Mouse (Mus musculus) adrenal gland, postnatal 14 days (tissue): ENCODE results near the gene Cfap97d2. TPM values are rescaled to one million over a fixed set of nuclear protein-coding genes. Genes with fewer than 3 reads are reported as not detected.
A peak's percentile ranks its signal among the peaks of the same experiment; 100 is the strongest.

Experiments used
- DNase-seq: peaks from one replicate; pipeline ENCODE4 v3.0.0; 2021; ENCODE audit warnings: mixed read lengths
- long read RNA-seq, 2 experiments: library from polyadenylated mRNA; stranded (forward); transcript quantifications; one replicate each; pipeline ENCODE4 v2.0.0; 2021
- total RNA-seq: library from RNA; stranded (reverse); gene quantifications from 2 replicates; pipeline ENCODE4 v1.2.3, GENCODE M21; 2021

Gene Cfap97d2
- total RNA-seq: not detected in 2 replicates
- long read RNA-seq, experiment 1: 0 reads
- long read RNA-seq, experiment 2: 0 reads

DNA sequence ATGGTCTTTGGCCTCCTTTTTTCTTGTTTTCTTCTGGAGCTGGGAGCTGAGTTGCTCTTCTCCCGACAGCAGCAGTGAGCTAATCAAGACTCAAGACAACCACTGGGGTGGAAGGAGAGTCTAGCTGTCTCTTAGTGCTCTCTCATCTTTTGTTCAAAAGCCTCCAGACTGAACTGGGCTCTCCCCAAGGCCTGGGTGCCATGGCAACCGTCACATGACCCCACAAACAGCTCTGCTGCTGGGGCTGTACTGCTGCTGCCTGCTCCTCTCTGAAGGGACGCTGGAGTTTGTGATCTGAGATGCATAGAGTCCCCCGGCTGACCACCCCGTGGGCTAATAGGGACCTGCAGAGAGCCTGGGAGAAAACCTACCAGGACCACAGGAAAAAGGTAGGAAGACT is at the start of gene Cfap97d2:
Gene Cfap97d2 (plus strand): TSS at position 222 of the 400 bp plus-strand sequence.
- DNase-seq: peak; percentile 85

DNA sequence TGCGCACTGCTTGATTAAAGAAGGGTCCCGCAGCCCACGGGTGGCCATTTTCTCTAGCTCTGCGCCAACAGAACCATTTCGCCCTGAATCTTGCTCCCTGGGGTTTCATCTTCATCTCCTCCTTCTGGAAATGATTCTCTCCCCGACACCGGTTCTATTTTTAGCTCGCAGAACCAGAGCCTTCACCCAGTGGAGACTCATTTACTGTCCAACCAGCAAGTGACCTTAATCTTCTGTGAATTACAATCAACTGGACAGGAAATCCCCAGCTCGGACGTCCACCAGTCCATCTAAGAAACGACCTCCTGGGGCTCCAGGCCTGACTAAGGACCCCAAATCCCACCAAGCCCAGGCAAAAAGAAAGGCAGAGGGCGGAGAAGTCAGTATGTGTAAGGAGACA is 48.2 kb upstream of the Cfap97d2 start:
- no peak for DNase-seq

DNA sequence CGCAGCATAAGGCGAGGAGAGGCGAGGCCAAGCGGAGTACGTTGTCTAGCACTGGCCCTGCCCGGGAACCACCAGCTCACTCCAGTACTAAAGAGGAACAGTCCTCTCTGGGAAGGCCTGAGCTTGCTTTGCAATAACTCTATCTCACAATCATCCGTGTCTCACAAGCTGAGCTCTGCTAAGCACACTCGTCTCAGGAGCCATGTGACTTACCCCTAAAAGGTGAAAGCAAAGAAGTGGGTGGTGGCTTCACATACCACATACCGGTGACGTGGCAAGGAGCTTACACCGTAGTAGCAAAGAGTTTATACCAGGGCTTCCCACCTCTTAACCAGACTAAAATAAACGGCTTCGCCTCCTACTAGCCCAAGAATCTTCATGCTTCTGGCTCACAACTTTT is 45.4 kb upstream of the Cfap97d2 start:
- no peak for DNase-seq

DNA sequence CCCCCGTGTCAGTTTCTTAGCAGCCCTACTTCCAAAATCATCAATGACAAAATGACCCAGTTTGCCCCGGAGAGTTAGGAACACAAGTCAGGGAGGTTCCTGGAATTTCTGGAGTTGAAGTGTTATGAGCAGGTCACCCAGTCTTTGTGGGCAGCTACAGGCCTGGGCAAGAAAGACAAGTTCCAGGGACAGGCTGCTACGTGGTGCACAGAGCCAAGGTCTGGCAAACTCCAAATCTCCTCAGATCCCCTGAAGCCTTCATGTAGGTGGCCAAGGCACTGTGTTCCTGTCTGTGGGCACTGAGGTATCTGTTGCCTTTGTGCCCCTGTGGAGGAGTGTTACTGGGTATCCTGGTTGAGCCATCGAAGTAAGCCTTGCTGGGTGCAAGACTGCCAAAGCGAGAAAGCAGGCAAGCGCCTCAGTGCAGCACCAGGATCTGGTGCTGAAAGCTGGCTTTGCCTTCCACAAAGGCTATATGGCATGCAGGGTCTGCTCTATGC is 40.9 kb upstream of the Cfap97d2 start:
- no peak for DNase-seq

DNA sequence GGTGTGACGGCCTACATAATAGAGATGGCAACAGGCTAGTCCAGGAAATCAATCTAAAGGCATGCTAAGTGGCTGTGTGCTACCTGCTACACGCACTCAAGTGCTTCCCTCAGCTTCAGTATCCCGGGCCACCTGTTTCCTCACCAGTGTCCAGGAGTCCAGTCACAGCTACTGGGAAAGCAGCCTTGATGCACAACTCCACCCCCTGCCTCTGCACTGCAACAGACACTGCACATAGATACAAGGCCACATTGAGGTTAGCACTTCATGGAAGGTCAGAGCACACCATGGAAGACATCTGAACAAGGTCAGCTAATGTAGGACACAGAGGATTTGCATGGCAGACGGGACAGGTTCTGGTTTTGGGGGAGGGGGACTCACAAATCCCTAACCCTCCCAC is 40.2 kb upstream of the Cfap97d2 start:
- DNase-seq: peak; percentile 67

DNA sequence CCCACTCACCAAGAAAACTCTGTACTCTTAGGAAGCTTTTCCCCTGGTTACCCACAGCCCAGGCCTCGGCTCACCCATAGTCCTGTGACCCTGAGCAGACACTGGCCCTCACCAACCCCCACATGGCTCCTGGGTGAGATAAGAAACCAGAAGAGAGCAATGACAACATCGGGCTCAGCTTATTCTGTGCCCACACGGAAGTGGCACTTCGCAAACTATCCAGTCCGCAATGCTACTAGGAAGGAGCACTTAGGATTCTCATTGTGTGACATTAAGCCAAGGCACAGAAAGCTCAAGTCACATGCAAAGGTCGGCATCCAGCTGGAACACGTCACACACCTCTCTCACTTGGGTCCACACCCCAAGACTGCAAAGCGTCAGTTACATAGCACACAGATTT is 39.7 kb upstream of the Cfap97d2 start:
- DNase-seq: peak; percentile 78

DNA sequence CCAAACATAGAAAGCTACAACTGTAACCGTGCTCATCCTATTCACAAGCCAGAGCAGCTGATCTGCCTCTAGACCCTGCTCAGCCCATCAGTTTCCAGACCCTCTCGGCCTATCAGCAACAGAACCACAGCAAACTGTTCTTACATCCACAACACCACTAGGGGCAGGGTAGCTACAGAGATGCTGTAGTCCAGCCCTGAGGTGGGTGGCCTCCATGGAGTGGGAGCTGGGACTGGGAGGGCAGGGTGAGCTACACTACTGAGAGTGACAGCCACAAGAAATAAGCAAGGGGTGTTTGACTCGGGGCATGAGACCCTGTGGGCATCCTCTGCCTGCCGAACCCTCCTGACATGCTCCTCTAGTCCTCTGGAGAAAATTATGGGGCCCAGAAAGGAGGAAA is 37.8 kb upstream of the Cfap97d2 start:
- no peak for DNase-seq

DNA sequence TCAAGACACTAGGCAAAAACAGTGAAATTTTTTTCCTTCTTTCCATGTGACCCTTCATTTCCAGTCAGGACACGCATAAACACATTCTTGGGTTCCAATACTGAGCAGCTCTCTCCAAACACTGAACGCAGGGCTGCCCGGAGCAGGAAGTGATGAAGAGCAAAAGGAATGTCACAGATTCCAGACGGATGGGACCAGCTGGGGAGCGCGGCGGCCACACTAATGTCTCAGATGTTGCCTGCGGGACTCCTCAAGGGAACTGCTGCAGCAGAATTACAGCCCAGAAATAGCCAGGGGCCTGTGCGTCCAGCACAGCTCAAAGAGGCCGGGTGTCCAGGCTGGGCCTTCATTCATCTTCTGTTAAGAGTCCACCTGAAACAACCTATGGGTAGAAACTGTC is 37.3 kb upstream of the Cfap97d2 start:
- no peak for DNase-seq

DNA sequence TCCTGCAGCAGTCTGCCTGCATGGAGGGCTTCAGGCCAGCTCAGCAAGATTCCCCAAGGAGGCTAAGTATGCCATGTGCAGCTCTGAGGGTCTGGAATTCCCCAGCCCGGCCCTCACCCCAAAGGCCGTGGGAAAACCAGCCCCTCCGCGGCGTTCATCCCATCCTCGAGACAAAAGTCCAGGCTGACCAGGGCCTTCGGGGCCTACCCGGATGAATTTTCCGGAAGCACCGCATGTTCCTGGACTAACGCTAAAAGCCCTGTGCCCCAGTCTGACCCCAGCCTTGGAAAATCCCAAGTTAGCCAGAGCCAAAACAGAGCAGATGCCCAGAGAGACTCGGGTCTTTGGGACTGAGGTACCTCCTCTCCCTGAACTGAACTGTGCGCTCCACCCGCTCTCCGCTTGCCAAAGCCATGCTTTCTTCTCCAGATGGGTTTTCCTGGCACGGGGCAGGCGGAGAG is 35.6 kb upstream of the Cfap97d2 start:
- DNase-seq: peak; percentile 56

DNA sequence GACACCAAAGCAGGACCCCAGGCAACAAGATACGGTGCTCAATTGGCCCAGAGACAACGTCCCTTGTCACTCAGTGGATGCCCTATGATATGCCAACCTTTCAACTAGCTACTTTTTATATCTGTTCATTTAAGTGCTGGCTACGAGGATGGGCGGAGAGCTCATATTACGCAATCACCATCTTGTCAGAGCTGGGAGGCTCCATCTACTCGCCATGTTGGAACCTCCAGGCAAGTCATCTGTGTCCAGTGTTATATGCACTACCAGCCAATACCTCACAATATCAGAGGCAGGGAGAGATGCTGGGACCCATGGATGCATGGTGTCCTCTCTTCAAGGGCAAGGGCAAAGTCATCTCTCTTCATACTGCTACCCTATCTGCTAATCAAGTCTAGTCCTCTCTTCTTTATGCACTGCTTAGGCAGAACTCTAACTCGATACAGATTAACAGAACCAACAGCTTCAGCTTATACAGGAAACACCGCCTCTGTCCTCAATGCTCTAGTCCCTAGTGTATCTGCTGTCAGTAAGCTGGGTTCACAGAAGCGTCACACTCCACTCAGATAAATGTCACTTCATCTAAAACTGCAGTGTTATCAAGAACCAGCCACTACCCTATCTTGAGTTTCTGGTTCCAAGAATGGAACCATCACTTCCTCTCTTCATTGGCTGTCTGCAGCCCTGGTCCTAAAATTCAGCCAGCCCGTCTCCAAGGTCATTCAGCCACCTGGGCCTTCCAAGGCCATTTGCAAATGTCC is 34.3 kb upstream of the Cfap97d2 start:
- no peak for DNase-seq

DNA sequence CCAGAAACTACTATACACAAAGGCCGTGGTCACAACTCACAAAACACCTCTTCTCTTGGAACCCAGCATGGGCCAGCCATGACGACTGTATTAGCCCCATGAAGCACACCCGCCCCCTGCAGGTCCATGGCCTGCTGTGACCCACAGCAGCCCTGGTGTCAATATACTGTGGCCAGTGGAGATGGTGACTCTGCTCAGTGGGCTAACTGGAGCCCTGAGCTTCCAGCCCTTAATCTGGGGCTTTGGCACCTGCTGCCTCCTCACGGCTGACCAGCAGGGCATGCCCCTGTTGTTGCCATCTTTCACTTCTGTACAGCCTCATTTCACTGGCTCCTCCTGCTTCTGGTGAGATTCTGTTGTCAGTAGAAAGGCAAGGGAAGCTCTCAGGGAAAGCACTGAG is 32.5 kb upstream of the Cfap97d2 start:
- DNase-seq: peak; percentile 62

DNA sequence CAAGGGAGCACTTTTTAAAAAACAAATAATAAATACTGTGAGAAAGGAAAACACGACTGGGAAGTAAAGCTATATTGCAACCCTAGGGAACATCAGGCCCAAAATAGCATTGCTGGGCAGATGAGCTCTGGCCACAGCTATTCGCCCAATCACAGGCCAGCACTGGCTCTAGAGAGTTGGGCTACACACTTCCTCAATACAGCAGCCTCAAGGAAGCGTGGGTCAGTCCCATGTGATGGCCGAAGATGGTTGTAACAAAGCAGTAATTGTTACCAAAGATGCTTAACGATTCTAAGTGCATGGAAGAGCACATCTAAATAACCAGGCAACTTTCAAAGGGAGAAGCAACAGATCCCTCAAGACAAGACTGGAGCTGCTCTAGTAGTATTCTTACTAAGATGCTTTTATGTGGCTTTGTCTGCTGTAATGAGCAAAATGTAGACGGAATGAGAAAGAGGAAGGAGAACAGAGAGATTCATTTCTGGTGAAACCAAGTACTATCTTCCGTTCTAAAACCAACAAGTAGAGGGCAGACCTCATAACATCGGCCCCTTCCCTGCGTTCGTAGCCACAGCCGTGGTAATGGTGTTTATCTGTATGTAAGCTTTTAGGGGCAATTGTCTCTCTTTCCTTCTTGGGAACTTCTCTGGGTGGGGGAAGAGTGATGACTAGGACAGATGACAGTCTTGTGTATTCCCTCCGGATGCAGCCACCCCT is 31.2 kb upstream of the Cfap97d2 start:
- DNase-seq: peak; percentile 35

DNA sequence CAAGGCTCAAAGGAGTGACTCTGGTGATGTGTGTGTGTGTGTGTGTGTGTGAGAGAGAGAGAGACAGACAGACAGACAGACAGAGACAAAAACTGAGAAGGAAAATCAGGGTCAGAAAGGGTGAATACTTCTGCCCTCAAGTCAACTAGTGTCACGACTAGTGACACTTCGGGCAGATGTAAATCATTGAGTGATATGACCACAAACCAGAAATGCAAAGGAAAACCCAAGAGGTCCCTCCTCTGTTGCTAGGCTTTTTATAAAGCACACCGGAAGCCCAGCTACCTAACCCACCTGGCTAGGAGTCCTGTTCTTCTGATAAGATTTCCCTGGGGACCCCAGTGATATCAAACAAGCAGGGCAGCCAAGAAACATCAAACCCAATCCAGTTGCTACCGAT is 30.6 kb upstream of the Cfap97d2 start:
- DNase-seq: no peak

DNA sequence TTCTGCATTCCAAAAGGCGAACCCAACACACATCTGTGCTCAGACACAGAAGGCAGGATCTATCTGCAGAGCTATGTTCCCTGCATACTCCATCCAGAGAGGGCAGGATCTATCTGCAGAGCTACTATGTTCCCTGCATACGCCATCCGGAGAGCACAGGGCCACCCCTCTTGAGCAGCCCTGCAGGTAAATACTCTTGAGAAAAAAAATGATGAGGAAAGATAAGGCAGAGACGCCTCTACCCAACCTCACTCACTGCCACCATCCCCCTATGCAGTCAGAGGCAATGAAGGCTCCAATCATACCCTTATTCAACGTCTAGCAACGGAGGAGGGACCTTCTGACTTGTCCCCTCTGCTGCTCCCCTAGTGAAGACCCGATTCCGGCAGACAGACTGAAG is 30.2 kb upstream of the Cfap97d2 start:
- DNase-seq: no peak

DNA sequence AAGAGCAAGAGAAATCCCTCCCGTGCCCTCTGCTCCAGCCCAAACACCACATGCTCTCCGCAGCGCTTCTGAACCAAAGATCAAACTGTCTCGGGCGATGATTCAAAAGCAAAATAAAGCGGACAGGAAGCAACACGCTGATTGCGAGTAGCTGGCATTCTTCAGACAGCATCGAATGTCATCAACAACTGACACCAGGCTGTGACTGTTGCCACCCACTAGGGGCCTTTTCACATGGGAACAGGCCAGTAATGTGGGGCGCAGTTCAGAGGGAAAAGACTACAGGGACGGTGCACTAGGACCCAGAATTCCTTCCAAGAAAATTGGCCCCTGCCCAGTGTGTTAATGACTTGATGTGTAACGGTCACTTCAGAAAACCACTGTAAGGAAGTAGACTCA is 29.4 kb upstream of the Cfap97d2 start:
- DNase-seq: peak; percentile 83

DNA sequence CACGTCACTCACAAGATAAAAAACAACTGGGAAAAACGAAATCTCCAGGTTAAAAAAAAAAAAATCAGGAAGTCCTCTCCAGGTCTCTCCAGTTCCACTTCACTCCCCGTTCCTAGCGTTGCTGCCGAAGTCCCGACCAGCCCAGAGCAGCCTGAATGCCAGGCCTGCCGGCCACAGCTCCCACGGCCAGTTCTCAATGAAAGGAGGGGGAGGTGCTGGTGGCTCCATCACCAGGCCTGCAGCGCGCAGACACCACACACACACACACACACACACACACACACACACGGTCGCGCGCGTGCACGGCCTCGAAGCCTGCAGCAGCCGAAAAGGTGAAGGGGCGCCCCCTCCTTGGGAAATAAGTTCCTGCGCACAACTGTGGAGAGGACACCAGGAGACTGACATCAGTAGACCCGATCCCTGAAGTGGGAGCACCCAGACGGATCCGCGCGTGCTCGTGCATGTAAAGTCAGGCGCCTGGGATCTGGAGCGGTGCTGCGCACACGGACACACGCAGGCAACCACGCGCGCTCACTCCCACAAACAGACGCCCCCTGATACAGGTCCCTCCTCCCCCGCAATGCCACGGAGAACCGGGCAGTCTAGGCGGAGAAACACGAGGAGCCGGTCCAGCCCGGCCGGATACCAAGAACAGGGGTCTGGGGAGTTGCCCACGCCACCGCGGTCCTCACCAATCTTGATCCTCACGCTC is 28.8 kb upstream of the Cfap97d2 start:
- DNase-seq: peak; percentile 81

DNA sequence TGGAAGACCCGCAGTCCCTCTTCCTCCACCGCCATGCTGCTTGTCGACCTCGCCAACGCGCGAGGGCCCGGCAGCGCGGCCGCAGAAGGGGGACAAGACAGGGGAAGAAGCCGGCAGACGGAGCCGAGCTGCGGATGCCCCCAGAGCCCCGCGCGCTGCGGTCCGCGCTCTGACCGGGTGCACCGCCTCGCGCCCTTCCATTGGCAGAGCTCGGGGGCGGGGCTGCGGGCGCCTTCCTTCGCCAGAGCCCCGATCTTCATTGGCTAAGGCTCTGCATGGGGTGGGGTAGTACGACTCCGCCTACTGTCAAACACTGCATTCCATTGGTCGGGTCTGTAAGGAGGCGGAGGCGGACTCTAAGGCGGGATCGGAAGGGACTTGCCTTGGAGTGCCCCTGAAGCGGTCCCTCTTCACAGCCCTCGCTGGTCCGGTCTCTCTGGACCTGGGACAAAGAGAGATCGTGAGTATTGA is 28.2 kb upstream of the Cfap97d2 start, which contains the start of gene Rasa3:
Gene Rasa3 (minus strand): TSS at position 191 of the 471 bp plus-strand sequence.
- peak; percentile 98 for DNase-seq

DNA sequence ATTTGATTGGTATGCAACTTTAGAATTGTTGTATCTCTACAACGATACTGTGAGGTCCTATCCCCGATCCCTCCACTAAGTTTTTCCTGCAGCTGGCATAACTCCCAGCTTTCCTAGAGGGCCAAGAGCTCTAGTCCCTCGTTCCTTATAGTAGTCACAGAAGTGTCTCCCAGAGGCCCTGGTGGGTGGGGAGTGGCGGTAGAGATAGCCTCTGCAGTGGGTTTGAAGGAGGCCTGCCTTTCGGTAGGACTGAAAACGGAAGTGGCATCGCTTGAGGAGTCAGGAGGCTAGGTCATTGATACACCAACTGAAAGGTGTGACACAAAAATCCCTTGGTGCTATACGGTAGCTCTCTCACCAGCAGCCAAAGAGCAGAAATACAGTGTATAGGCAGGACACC is 27.5 kb upstream of the Cfap97d2 start:
- DNase-seq: no peak

DNA sequence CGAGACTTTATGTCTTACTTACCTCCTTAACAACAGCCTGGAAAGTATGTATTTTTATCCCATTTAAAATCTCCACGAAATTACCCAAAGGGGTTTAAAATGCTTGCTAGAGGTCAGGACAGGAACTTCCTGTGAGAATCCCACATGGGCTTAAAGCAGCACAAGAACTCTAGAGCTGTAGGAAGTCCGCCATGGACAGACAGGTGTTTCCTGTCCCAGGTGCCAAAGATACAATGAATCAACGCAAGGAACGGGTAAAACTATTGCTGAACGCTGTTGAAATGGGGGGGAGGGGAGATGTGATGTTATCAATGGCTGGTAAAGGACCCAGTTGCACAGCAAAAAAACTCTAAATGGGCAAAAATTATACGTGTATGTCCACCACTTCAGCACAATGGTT is 21.6 kb upstream of the Cfap97d2 start:
- DNase-seq: no peak

DNA sequence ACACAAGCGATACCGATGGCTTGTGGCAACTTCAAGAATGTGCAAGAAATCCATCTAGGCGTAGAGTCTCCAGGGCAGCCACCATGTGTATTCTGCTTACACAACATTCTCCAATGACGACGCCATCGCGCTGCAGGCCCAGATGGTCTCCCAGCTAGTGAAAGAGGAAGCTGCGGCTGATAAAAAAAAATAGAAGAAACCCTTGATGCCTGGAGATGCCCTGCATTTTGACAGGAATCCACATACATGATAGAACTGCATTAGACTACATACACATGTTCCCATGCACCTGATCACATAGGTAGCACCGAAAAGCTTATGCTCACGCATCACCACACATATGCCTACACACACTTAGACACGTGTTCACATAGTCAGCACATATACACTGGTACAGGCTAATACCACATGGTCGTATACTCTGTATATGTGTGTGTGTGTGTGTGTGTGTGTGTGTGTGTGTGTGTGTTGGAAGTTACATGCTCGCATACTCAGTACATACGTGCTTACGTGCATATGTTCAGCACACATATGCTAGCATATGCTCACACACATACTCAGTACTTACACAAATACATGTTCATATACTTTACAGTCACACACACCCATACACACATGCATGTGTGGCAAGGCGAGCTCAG is 19.9 kb upstream of the Cfap97d2 start:
- DNase-seq: no peak

DNA sequence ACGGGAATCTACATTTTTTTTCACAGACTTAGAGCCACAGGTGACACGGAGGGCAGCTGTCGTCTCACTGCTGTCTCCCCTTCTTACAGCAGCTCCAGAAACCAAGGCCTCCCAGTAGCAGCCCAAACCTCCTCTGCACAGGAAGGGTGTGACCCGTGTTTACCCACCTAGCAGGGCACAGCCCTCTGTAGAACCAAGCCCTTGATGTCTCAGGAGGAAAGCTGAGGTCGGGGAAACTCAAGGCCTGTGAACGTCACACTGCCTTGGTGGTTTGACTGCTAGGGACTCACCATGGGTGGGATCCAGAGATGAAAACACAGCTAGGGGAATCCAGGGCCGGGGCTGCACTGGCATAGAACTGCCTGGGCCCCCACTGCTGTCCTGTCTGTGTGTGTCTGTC is 19.3 kb upstream of the Cfap97d2 start:
- DNase-seq: no peak

DNA sequence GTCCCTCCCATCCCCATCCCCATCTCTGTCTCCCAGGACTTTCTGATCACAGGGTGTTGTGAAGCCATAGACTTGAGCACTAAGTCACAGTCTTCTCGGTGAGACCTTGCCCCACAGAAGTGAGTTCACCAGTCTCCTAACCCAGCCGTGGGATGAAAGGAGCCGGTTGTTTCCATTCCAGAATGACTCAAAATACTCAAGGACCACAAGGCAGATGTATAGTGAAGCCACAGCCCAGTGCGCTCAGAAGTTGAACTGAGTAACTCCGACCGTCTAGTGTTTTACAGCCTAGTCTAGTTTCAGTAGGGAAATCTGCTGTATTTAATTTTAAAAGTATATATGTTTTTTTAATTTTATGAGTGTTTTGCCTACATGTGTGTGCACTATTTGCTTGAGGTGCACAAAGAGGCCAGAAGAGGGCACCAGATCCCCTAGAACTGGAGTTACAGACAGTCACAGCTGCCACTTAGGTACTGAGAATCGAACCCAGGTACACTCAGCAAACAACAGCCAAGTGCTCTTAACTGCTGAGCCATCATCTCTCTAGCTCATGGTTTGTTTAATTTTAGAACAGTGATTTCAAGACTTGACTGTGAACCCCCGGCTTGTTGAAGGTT is 18.5 kb upstream of the Cfap97d2 start:
- no peak for DNase-seq
